Mouse (Mus musculus) myocyte (in vitro differentiated cells): ENCODE data around the gene Gipc2. TPM values are rescaled to one million over a fixed set of nuclear protein-coding genes. Genes with fewer than 3 reads are reported as not detected.

Source experiments
- H3K27me3 ChIP-seq: one replicate; pipeline ENCODE4 v1.6.1; 2011; ENCODE audit not compliant: control insufficient read depth, insufficient read depth, insufficient read length
- H3K36me3 ChIP-seq: one replicate; pipeline ENCODE4 v1.6.1; 2011; ENCODE audit not compliant: control insufficient read depth, insufficient read depth
- H3K4me2 ChIP-seq: one replicate; pipeline ENCODE4 v1.6.1; 2011; ENCODE audit warnings: low read depth, control low read depth
- H3K4me3 ChIP-seq: one replicate; pipeline ENCODE4 v1.5.1; 2011; ENCODE audit warnings: mild to moderate bottlenecking, control low read depth, moderate library complexity
- H3K79me2 ChIP-seq: one replicate; pipeline ENCODE4 v1.6.1; 2011; ENCODE audit not compliant: control insufficient read depth, insufficient read depth
- H3ac ChIP-seq: one replicate; pipeline ENCODE4 v1.6.1; 2011; ENCODE audit not compliant: control insufficient read depth, insufficient read length
- CEBPB ChIP-seq: IDR thresholded peaks from 2 replicates; pipeline ENCODE4 v1.6.1; 2011; ENCODE audit warnings: mild to moderate bottlenecking, moderate library complexity; ENCODE audit not compliant: poor library complexity, insufficient read depth, severe bottlenecking
- E2F4 ChIP-seq: IDR thresholded peaks from one replicate; pipeline ENCODE4 v1.6.1; 2011; ENCODE audit warnings: mild to moderate bottlenecking, control low read depth, moderate library complexity; ENCODE audit not compliant: insufficient read depth
- MAX ChIP-seq: IDR thresholded peaks from one replicate; pipeline ENCODE4 v1.6.1; 2011; ENCODE audit warnings: low read depth, mild to moderate bottlenecking, control low read depth
- MYOD1 ChIP-seq, 3 experiments: IDR thresholded peaks; one replicate each; pipeline ENCODE4 v1.6.1; 2011; ENCODE audit warnings: control low read depth in 2 of 3, low read depth in 2 of 3, mild to moderate bottlenecking in 2 of 3, moderate library complexity in 1 of 3; ENCODE audit not compliant: insufficient read length in 2 of 3, control insufficient read depth in 1 of 3
- MYOG ChIP-seq, 3 experiments: IDR thresholded peaks; one replicate each; pipeline ENCODE4 v1.6.1; 2011; ENCODE audit warnings: control low read depth in 2 of 3, low read depth in 2 of 3, mild to moderate bottlenecking in 2 of 3; ENCODE audit not compliant: insufficient read length in 2 of 3, control insufficient read depth in 1 of 3, insufficient read depth in 1 of 3
- POLR2A ChIP-seq: IDR thresholded peaks from one replicate; pipeline ENCODE4 v1.6.1; 2011; ENCODE audit warnings: low read depth, mild to moderate bottlenecking, control low read depth, moderate library complexity; ENCODE audit not compliant: insufficient read length
- POLR2AphosphoS2 ChIP-seq: IDR thresholded peaks from one replicate; pipeline ENCODE4 v1.6.1; 2011; ENCODE audit warnings: low read depth, control low read depth; ENCODE audit not compliant: insufficient read length
- REST ChIP-seq: IDR thresholded peaks from one replicate; pipeline ENCODE4 v1.6.1; 2011; ENCODE audit warnings: mild to moderate bottlenecking, control low read depth, moderate library complexity; ENCODE audit not compliant: insufficient read depth, insufficient read length
- SRF ChIP-seq: IDR thresholded peaks from one replicate; pipeline ENCODE4 v1.6.1; 2011; ENCODE audit warnings: low read depth; ENCODE audit not compliant: control insufficient read depth, insufficient read length
- TCF12 ChIP-seq: IDR thresholded peaks from one replicate; pipeline ENCODE4 v1.6.1; 2011; ENCODE audit warnings: mild to moderate bottlenecking, control low read depth; ENCODE audit not compliant: poor library complexity, insufficient read depth, severe bottlenecking
- TCF3 ChIP-seq: IDR thresholded peaks from one replicate; pipeline ENCODE4 v1.6.1; 2011; ENCODE audit warnings: low read depth, control low read depth; ENCODE audit not compliant: insufficient read length
- USF1 ChIP-seq: IDR thresholded peaks from one replicate; pipeline ENCODE4 v1.6.1; 2011; ENCODE audit warnings: low read depth, mild to moderate bottlenecking, control low read depth, moderate library complexity
- polyA plus RNA-seq: library from polyadenylated mRNA; unstranded; fragments of >200 nt; fragmentation: generic; extraction: Trizol; gene quantifications from one replicate; pipeline ENCODE4 v1.2.1, GENCODE M21; 2012; ENCODE audit warnings: missing spikeins

The Gipc2 gene
- polyA plus RNA-seq, 1 experiment: 0.16 TPM

DNA sequence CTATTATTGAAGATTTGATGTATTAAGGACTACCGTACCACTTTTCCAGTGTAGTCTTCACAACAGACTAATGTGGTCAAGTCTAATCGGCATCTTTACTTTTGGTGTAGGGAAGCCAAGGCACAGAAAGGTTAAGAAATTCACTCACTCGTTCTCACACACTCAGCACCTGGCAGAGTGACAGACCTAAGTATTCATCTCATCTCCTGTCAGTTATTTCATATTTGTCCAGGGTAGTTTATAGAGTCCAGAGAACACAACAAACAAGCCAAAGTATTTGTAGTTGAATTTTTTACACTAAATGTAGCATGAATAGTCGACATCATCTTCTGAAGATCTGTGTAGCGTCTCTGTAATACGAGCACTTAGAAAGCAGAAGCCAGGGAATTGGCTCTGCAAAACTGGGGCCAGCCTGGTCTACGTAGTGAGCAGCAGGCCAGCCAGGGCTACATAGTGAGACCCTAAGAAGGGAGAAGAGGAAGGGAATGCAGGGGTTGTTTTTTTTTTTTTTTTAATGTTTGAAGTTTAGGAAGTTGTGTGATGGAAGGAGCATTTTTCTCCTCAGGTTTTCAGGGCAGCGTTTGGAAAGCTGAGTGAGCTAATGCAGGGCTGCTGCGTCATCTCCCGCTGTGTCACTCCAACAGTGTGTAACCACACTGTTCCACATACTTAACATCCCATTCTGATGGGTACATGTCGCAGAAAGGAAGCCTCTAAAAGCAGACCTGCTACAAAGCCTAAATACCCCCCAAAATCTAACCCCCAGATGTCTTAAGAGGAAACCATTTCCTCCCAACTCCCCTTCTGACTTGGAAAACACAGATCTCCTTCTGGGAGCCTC is 44.6 kb downstream of the Gipc2 start:
- no peak for TF ChIP-seq TCF3
- no peak for TF ChIP-seq MYOG (IDR thresholded peaks at IDR 0.05; ENCODE audit: control insufficient read depth in 1 of 3, insufficient read depth in 1 of 3, insufficient read length in 2 of 3, low read depth in 2 of 3)
- TF ChIP-seq POLR2A: no peak
- no peak for TF ChIP-seq USF1
- TF ChIP-seq MYOD1 (IDR thresholded peaks at IDR 0.05; ENCODE audit: control insufficient read depth in 1 of 3, insufficient read length in 2 of 3, low read depth in 2 of 3): no peak
- TF ChIP-seq SRF: no peak
- no peak for TF ChIP-seq POLR2AphosphoS2
- no peak for TF ChIP-seq E2F4
- TF ChIP-seq REST: no peak
- TF ChIP-seq TCF12: no peak
- no peak for TF ChIP-seq MAX
- no peak for TF ChIP-seq CEBPB
- Histone ChIP-seq H3K27me3 (no peaks in the 10 kb centered on the region), H3K36me3 (no peaks in the 10 kb centered on the region), H3K4me2 (peak overlapping the region; percentile 78), H3K4me3 (no peak overlapping the region), H3ac (no peak overlapping the region), H3K79me2 (no peaks in the 10 kb centered on the region)

- H3K27me3 ChIP-seq: no peaks in the 10 kb centered on the region
- no peaks in the 10 kb centered on the region for H3K36me3 ChIP-seq
- H3K4me2 ChIP-seq: no peak overlapping the region
- TF ChIP-seq CEBPB (no peak), E2F4 (no peak), REST (no peak), TCF12 (no peak), MYOG (IDR thresholded peaks at IDR 0.05; ENCODE audit: control insufficient read depth in 1 of 3, insufficient read depth in 1 of 3, insufficient read length in 2 of 3, low read depth in 2 of 3) (no peak), TCF3 (no peak), POLR2AphosphoS2 (no peak)
- H3K4me3 ChIP-seq: no peak overlapping the region
- no peaks in the 10 kb centered on the region for H3K79me2 ChIP-seq
- no peak overlapping the region for H3ac ChIP-seq
These were observed 46.0 kb downstream of the Gipc2 start for GRCm38 (mm10) chr3:152119987-152120386.

- H3K79me2 ChIP-seq: no peaks in the 10 kb centered on the region
- H3K4me2 ChIP-seq: no peak overlapping the region
- TF ChIP-seq CEBPB: no peak
- no peak for TF ChIP-seq MYOG (IDR thresholded peaks at IDR 0.05; ENCODE audit: control insufficient read depth in 1 of 3, insufficient read depth in 1 of 3, insufficient read length in 2 of 3, low read depth in 2 of 3)
- no peak for TF ChIP-seq TCF12
- no peak for TF ChIP-seq MYOD1 (IDR thresholded peaks at IDR 0.05; ENCODE audit: control insufficient read depth in 1 of 3, insufficient read length in 2 of 3, low read depth in 2 of 3)
- TF ChIP-seq POLR2AphosphoS2: no peak
- no peak for TF ChIP-seq POLR2A
- TF ChIP-seq SRF: no peak
- TF ChIP-seq USF1: no peak
- TF ChIP-seq MAX: no peak
- TF ChIP-seq TCF3: no peak
- no peak for TF ChIP-seq REST
- TF ChIP-seq E2F4: no peak
- no peak overlapping the region for H3ac ChIP-seq
- H3K27me3 ChIP-seq: no peaks in the 10 kb centered on the region
- no peaks in the 10 kb centered on the region for H3K36me3 ChIP-seq
- no peak overlapping the region for H3K4me3 ChIP-seq
These were observed 48.1 kb downstream of the Gipc2 start for GRCm38 (mm10) chr3:152117941-152118340.

GRCm38 (mm10) chr3:152116140-152116539 is 49.9 kb downstream of the Gipc2 start:
- TF ChIP-seq MYOD1 (IDR thresholded peaks at IDR 0.05; ENCODE audit: control insufficient read depth in 1 of 3, insufficient read length in 2 of 3, low read depth in 2 of 3) (no peak), POLR2A (no peak), SRF (no peak), USF1 (no peak), CEBPB (no peak), MAX (no peak), TCF12 (no peak), POLR2AphosphoS2 (no peak), E2F4 (no peak), MYOG (IDR thresholded peaks at IDR 0.05; ENCODE audit: control insufficient read depth in 1 of 3, insufficient read depth in 1 of 3, insufficient read length in 2 of 3, low read depth in 2 of 3) (no peak), REST (no peak), TCF3 (no peak)
- H3K79me2 ChIP-seq: no peaks in the 10 kb centered on the region
- H3K27me3 ChIP-seq: no peaks in the 10 kb centered on the region
- no peak overlapping the region for H3K4me3 ChIP-seq
- no peak overlapping the region for H3ac ChIP-seq
- no peaks in the 10 kb centered on the region for H3K36me3 ChIP-seq
- no peak overlapping the region for H3K4me2 ChIP-seq
